Mouse (Mus musculus): Measurements from ENCODE around the gene Olfr1410.

DNA sequence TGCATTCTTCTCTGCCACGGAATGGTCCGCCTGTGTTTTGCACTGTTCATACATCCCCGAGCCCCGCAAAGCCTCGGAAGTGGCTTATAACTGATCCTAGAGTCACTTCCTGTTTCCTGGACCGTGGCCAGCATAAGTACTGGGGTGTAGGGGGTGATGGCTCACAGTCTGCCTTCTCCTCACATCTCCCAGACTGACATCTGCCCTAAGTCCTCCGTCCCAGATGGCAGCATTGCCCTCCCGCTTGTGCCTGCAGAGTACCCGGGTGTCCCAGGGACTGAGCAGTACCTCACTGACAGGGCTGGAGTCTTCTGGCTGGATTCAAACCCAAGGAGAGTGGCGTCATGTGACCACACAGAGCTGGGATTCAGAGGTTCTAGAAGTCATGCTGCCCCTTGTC lies 42.6 kb downstream of the Olfr1410 start:
- no peak for TF ChIP-seq CTCF (conservative IDR thresholded peaks at IDR 0.05; ENCODE audit: insufficient read depth, insufficient read length, low read depth, low read length)
- no peak for TF ChIP-seq POLR2A (IDR thresholded peaks at IDR 0.05; ENCODE audit: low read depth, low read length)

All from kidney, adult 2 months (tissue).